Mouse (Mus musculus) neural tube, embryonic 13.5 days (tissue): ENCODE measurements around the gene Trim25. TPM values are rescaled to one million over a fixed set of nuclear protein-coding genes. Genes with fewer than 3 reads are reported as not detected.

ENCODE experiments used
- polyA plus RNA-seq: library from polyadenylated mRNA; unstranded; fragments of >200 nt; fragmentation: Nextera tagmentation; extraction: Ambion mirVana; gene quantifications from 2 replicates; pipeline ENCODE4 v1.2.1, GENCODE M21; 2015

Trim25 gene
- polyA plus RNA-seq, 1 experiment from 2014 or later, result 5.0 TPM

Other genes starting within 250 kb of the Trim25 start
- gene Akap1, start 134.8 kb upstream of the Trim25 start, polyA plus RNA-seq, result 25.7 and 25.9 TPM in 2 replicates
- gene Scpep1, start 43.9 kb upstream of the Trim25 start, polyA plus RNA-seq, result 25.7 and 27.4 TPM in 2 replicates
- not detected in 2 replicates for gene Elobl, start 32.4 kb upstream of the Trim25 start, polyA plus RNA-seq
- 27.5 and 28.0 TPM in 2 replicates for gene Coil, start 29.1 kb upstream of the Trim25 start, polyA plus RNA-seq
- 13.5 and 15.6 TPM in 2 replicates for gene Dgke, start 67.5 kb downstream of the Trim25 start, polyA plus RNA-seq
- not detected in 2 replicates for gene Gm525, start 74.5 kb downstream of the Trim25 start, polyA plus RNA-seq